Comparison of ENCODE assay signal across 27 mouse cellular contexts in genomic region chr12:74518032-74518431, GRCm38 (mm10).
A peak's percentile ranks its signal among the peaks of the same experiment; 100 is the strongest.
DNase-seq lines count a peak whose midpoint lies in the region; ATAC-seq and TF ChIP-seq lines count a peak whose summit lies in the region.
"Had no signal": no experiment of that assay in that cellular context is flagged by ENCODE, and none has a peak within 500 bp of the region (broad histone marks: within the 10 kb centered on the region; RNA-seq: fewer than 3 reads in every experiment).

No protein-coding gene starts in this region.

- no peaks in the 10 kb centered on the region for H3K9me3 ChIP-seq in embryonic facial prominence, embryonic 11.5 days (replicated peaks; ENCODE audit: control insufficient read depth, low read length)
- no peaks in the 10 kb centered on the region for H3K9me3 ChIP-seq in embryonic facial prominence, embryonic 10.5 days
- no peaks in the 10 kb centered on the region for H3K9me3 ChIP-seq in embryonic facial prominence, embryonic 14.5 days (ENCODE audit: control insufficient read depth, low read length)
- H3K9me3 ChIP-seq in limb, embryonic 14.5 days (ENCODE audit: control insufficient read depth, low read length), result no peaks in the 10 kb centered on the region
- H3K9me3 ChIP-seq: embryonic facial prominence, embryonic 13.5 days; forebrain, embryonic 10.5 days; forebrain, embryonic 12.5 days had no signal

- no peak overlapping the region for H3K4me2 ChIP-seq in embryonic facial prominence, embryonic 11.5 days (ENCODE audit: low read depth, low read length)
- no peak overlapping the region for H3K4me2 ChIP-seq in embryonic facial prominence, embryonic 14.5 days (ENCODE audit: low read depth, low read length)
- H3K4me2 ChIP-seq in limb, embryonic 14.5 days (replicated peaks; ENCODE audit: low read depth, low read length, severe bottlenecking), result no peak overlapping the region
- H3K4me2 ChIP-seq: embryonic facial prominence, embryonic 13.5 days; forebrain, embryonic 12.5 days had no signal

- ATAC-seq in embryonic facial prominence, embryonic 11.5 days (replicated peaks; ENCODE audit: insufficient number of reproducible peaks, low FRiP score, low TSS enrichment, low read depth), result no peak
- peak; percentile 75 for ATAC-seq in embryonic facial prominence, embryonic 14.5 days (ENCODE audit: low read depth)
- ATAC-seq in limb, embryonic 14.5 days (ENCODE audit: low FRiP score, low read depth), result peak; percentile 53; the same call in 1 of the 2 replicates
- ATAC-seq: activated CD4-positive, CD25-positive, alpha-beta regulatory T cell, adult 4 months; CD4-positive, CD25-positive, alpha-beta regulatory T cell, adult 4 months; forebrain, embryonic 14.5 days; forebrain, embryonic 16.5 days; Patski had no signal

- DNase-seq in embryonic facial prominence, embryonic 11.5 days (ENCODE audit: low spot score), result peak; percentile 7
- DNase-seq in embryonic facial prominence, embryonic 10.5 days (ENCODE audit: low spot score), result no peak
- peak; percentile 63 for DNase-seq in embryonic facial prominence, embryonic 14.5 days (ENCODE audit: low spot score)
- peak; percentile 48 for DNase-seq in limb, embryonic 14.5 days (ENCODE audit: low spot score)
- DNase-seq in adrenal gland, postnatal 25 days, result no peak
- no peak for DNase-seq in thymus, adult 2 months
- DNase-seq: adrenal gland, adult 2 months; adrenal gland, postnatal 10 days; adrenal gland, postnatal 36 days; B cell, adult 2 months; cerebellum, adult 11-12 months; cerebellum, adult 2 months; cerebellum, adult 9-10 months; cerebellum, postnatal 10 days; cerebellum, postnatal 25 days; embryo, embryonic 11 days had no signal

- TF ChIP-seq POLR2A in limb, embryonic 14.5 days (IDR thresholded peaks at IDR 0.05; ENCODE audit: borderline replicate concordance, extremely low read depth, insufficient read depth, insufficient read length), result no peak
- TF ChIP-seq POLR2A in thymus, adult 2 months (IDR thresholded peaks at IDR 0.05; ENCODE audit: control insufficient read depth, extremely low read depth, insufficient read depth, low read length, poor library complexity), result no peak

- no peak overlapping the region for H3K9ac ChIP-seq in embryonic facial prominence, embryonic 11.5 days (replicated peaks; ENCODE audit: low read length)
- H3K9ac ChIP-seq in embryonic facial prominence, embryonic 14.5 days (ENCODE audit: low read depth, low read length), result no peak overlapping the region
- no peak overlapping the region for H3K9ac ChIP-seq in limb, embryonic 14.5 days (ENCODE audit: low read depth, low read length, severe bottlenecking)
- H3K9ac ChIP-seq: embryonic facial prominence, embryonic 13.5 days; forebrain, embryonic 12.5 days had no signal

- no peak overlapping the region for H3K4me3 ChIP-seq in embryonic facial prominence, embryonic 11.5 days (ENCODE audit: low read depth, low read length)
- no peak overlapping the region for H3K4me3 ChIP-seq in embryonic facial prominence, embryonic 10.5 days
- H3K4me3 ChIP-seq in embryonic facial prominence, embryonic 14.5 days (ENCODE audit: low read depth, low read length), result no peak overlapping the region
- H3K4me3 ChIP-seq in limb, embryonic 14.5 days (replicated peaks; ENCODE audit: low read length), result no peak overlapping the region
- no peak overlapping the region for H3K4me3 ChIP-seq in thymus, adult 2 months (ENCODE audit: control insufficient read depth, insufficient read depth, low read length)
- H3K4me3 ChIP-seq: embryonic facial prominence, embryonic 13.5 days; erythroblast, embryonic 14.5 days; forebrain, embryonic 10.5 days; forebrain, embryonic 12.5 days had no signal

- 77% methylated on average over 6 of the region's 6 CpGs for WGBS in embryonic facial prominence, embryonic 11.5 days
- WGBS in embryonic facial prominence, embryonic 10.5 days, result 78% methylated on average over 6 of the region's 6 CpGs
- 57% methylated on average over 6 of the region's 6 CpGs for WGBS in embryonic facial prominence, embryonic 14.5 days
- 53% methylated on average over 6 of the region's 6 CpGs for WGBS in limb, embryonic 14.5 days
- 97% methylated on average over 6 of the region's 6 CpGs for WGBS in thymus, adult 2 months

- TF ChIP-seq CTCF in thymus, adult 2 months (IDR thresholded peaks at IDR 0.05; ENCODE audit: borderline replicate concordance, control insufficient read depth, extremely low read depth, insufficient read depth, low read length, poor library complexity), result no peak

- H3K27ac ChIP-seq in embryonic facial prominence, embryonic 11.5 days (replicated peaks; ENCODE audit: low read depth, low read length), result no peak overlapping the region
- H3K27ac ChIP-seq in embryonic facial prominence, embryonic 10.5 days (replicated peaks), result no peak overlapping the region
- no peak overlapping the region for H3K27ac ChIP-seq in embryonic facial prominence, embryonic 14.5 days (replicated peaks; ENCODE audit: low read depth, low read length)
- no peak overlapping the region for H3K27ac ChIP-seq in limb, embryonic 14.5 days (replicated peaks; ENCODE audit: low read depth, low read length)
- no peak overlapping the region for H3K27ac ChIP-seq in thymus, adult 2 months (ENCODE audit: control insufficient read depth, insufficient read depth, low read length)
- H3K27ac ChIP-seq: embryonic facial prominence, embryonic 13.5 days; forebrain, embryonic 10.5 days; forebrain, embryonic 12.5 days had no signal

- H3K4me1 ChIP-seq in embryonic facial prominence, embryonic 11.5 days (ENCODE audit: control insufficient read depth, insufficient read depth, low read length), result no peaks in the 10 kb centered on the region
- H3K4me1 ChIP-seq in embryonic facial prominence, embryonic 10.5 days, result no peaks in the 10 kb centered on the region
- H3K4me1 ChIP-seq in embryonic facial prominence, embryonic 14.5 days (ENCODE audit: control insufficient read depth, insufficient read depth, low read length), result no peaks in the 10 kb centered on the region
- H3K4me1 ChIP-seq in limb, embryonic 14.5 days (ENCODE audit: control insufficient read depth, insufficient read depth, low read length), result no peaks in the 10 kb centered on the region
- H3K4me1 ChIP-seq in thymus, adult 2 months (replicated peaks; ENCODE audit: control insufficient read depth, insufficient read depth, low read length), result no peaks in the 10 kb centered on the region
- H3K4me1 ChIP-seq: forebrain, embryonic 10.5 days; forebrain, embryonic 12.5 days had no signal

- H3K36me3 ChIP-seq in embryonic facial prominence, embryonic 11.5 days (replicated peaks; ENCODE audit: control insufficient read depth, insufficient read depth, low read depth, low read length), result no peaks in the 10 kb centered on the region
- H3K36me3 ChIP-seq in embryonic facial prominence, embryonic 10.5 days (replicated peaks), result no peaks in the 10 kb centered on the region
- no peaks in the 10 kb centered on the region for H3K36me3 ChIP-seq in embryonic facial prominence, embryonic 14.5 days (ENCODE audit: control insufficient read depth, insufficient read depth, low read length)
- no peaks in the 10 kb centered on the region for H3K36me3 ChIP-seq in limb, embryonic 14.5 days (ENCODE audit: control insufficient read depth, insufficient read depth, low read length)
- no peaks in the 10 kb centered on the region for H3K36me3 ChIP-seq in thymus, adult 2 months (ENCODE audit: control insufficient read depth, insufficient read depth, low read length)
- H3K36me3 ChIP-seq: embryonic facial prominence, embryonic 13.5 days; forebrain, embryonic 10.5 days; forebrain, embryonic 12.5 days; G1E had no signal

- H3K27me3 ChIP-seq in embryonic facial prominence, embryonic 11.5 days (ENCODE audit: control insufficient read depth, insufficient read depth, low read length), result no peaks in the 10 kb centered on the region
- no peaks in the 10 kb centered on the region for H3K27me3 ChIP-seq in embryonic facial prominence, embryonic 10.5 days (replicated peaks; ENCODE audit: low read depth, poor library complexity, severe bottlenecking)
- H3K27me3 ChIP-seq in embryonic facial prominence, embryonic 14.5 days (replicated peaks; ENCODE audit: control insufficient read depth, insufficient read depth, low read length), result no peaks in the 10 kb centered on the region
- no peaks in the 10 kb centered on the region for H3K27me3 ChIP-seq in limb, embryonic 14.5 days (ENCODE audit: control insufficient read depth, insufficient read depth, low read length)
- H3K27me3 ChIP-seq in thymus, adult 2 months (ENCODE audit: control insufficient read depth, insufficient read depth, low read length), result no peaks in the 10 kb centered on the region
- H3K27me3 ChIP-seq: CH12.LX; embryonic facial prominence, embryonic 13.5 days; forebrain, embryonic 12.5 days; Patski had no signal

Comparison
In these comparisons a context has a peak if more than half of its experiments do, and no peak if none do; other contexts are left out.
1. DNase-seq: peak in embryonic facial prominence, embryonic 11.5 days (single experiment), embryonic facial prominence, embryonic 14.5 days (single experiment) and limb, embryonic 14.5 days (single experiment); none in embryonic facial prominence, embryonic 10.5 days (single experiment), adrenal gland, postnatal 25 days (single experiment) and thymus, adult 2 months (single experiment).